Mouse (Mus musculus): ENCODE measurements at regions not wholly inside any gene's neighbourhood (a gene's known extent, or its start where the extent isn't known, plus 50 kb on each side); places are given as distances from the start of the nearest gene placed in this dataset.

GRCm38 (mm10) chr12:71630386-71630785 is 200.5 kb upstream of the Daam1 start:
- no peak for TF ChIP-seq EP300 (IDR thresholded peaks at IDR 0.05; ENCODE audit: low read depth)
- TF ChIP-seq CTCF (IDR thresholded peaks at IDR 0.05; ENCODE audit: low read depth): no peak

Data from liver, embryonic 14.5 days (tissue).